Mouse (Mus musculus) olfactory bulb, adult 2 months (tissue): ENCODE measurements around the gene Gfod1.

ENCODE experiments used
- CTCF ChIP-seq: fragments of 200-500 bp; IDR thresholded peaks from 2 replicates; pipeline ENCODE4 v1.5.1; 2012; ENCODE audit warnings: low read depth, mild to moderate bottlenecking, low read length, moderate library complexity; ENCODE audit not compliant: insufficient read depth
- POLR2A ChIP-seq: fragments of 200-500 bp; IDR thresholded peaks from 2 replicates; pipeline ENCODE4 v1.6.1; 2012; ENCODE audit warnings: mild to moderate bottlenecking, low read depth, low read length, moderate library complexity; ENCODE audit not compliant: insufficient read depth

DNA sequence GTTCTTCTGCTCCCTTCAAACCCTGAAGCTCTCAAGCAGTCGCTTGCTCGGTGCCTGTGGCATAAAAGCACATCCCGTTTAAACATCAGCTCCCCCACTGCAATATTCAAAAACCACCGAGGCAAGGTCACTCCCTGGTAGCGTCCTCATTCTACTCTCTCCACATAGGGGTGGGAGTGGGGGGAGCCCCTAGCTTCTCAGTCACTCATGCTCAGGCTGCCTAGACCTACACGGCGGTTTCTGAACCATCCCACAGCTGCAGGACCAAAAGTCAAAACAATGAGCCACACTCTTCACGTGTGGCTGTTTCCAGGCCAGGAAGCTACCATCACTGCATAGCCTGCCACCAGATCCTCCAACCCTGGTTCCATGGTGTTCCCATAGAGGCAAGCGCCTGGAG, 53.9 kb downstream of the Gfod1 start:
- TF ChIP-seq POLR2A (no peak), CTCF (no peak)
